ENCODE assay signal across 18 mouse cellular contexts in genomic region chr15:36351693-36352092, GRCm38 (mm10).
DNase-seq lines count a peak whose midpoint lies in the region; ATAC-seq and TF ChIP-seq lines count a peak whose summit lies in the region.
"Had no signal": no experiment of that assay in that cellular context is flagged by ENCODE, and none has a peak within 500 bp of the region (broad histone marks: within the 10 kb centered on the region; RNA-seq: fewer than 3 reads in every experiment).

No protein-coding gene starts in this region.

- no peak for TF ChIP-seq CTCF in kidney, adult 2 months (conservative IDR thresholded peaks at IDR 0.05; ENCODE audit: insufficient read depth, insufficient read length, low read depth, low read length)
- no peak for TF ChIP-seq CTCF in bone marrow macrophage, adult 2 months (IDR thresholded peaks at IDR 0.05; ENCODE audit: low read depth, low read length)

- no peak overlapping the region for H3K9ac ChIP-seq in embryonic facial prominence, embryonic 14.5 days (ENCODE audit: low read depth, low read length)
- no peak overlapping the region for H3K9ac ChIP-seq in kidney, embryonic 16.5 days (replicated peaks; ENCODE audit: low read length)
- H3K9ac ChIP-seq in lung, embryonic 16.5 days (ENCODE audit: low read length): no peak overlapping the region
- H3K9ac ChIP-seq: embryonic facial prominence, embryonic 12.5 days; forebrain, embryonic 12.5 days; hindbrain, embryonic 14.5 days had no signal

- ATAC-seq in embryonic facial prominence, embryonic 14.5 days (ENCODE audit: low read depth): peak; percentile 78; the same call in 1 of the 2 replicates
- ATAC-seq in kidney, embryonic 16.5 days (ENCODE audit: low FRiP score, low TSS enrichment): no peak
- peak; percentile 42 for ATAC-seq in lung, embryonic 16.5 days (ENCODE audit: low read depth)
- no peak for ATAC-seq in inflammation-experienced regulatory T-cells, adult 6 months
- ATAC-seq: forebrain, embryonic 16.5 days had no signal

- DNase-seq in embryonic facial prominence, embryonic 14.5 days (ENCODE audit: low spot score): no peak
- DNase-seq in embryonic facial prominence, embryonic 10.5 days (ENCODE audit: low spot score): no peak
- peak; percentile 26 for DNase-seq in kidney, adult 2 months
- DNase-seq in lung, postnatal 14 days: no peak
- DNase-seq: adrenal gland, postnatal 10 days; cerebellum, postnatal 10 days; embryo, embryonic 11 days; gastrocnemius, postnatal 10 days; heart, postnatal 10 days had no signal

- TF ChIP-seq POLR2A in kidney, adult 2 months (IDR thresholded peaks at IDR 0.05; ENCODE audit: low read depth, low read length): no peak
- no peak for TF ChIP-seq POLR2A in bone marrow macrophage, adult 2 months (IDR thresholded peaks at IDR 0.05; ENCODE audit: borderline replicate concordance, low read depth, low read length)

- H3K4me1 ChIP-seq in embryonic facial prominence, embryonic 14.5 days (ENCODE audit: control insufficient read depth, insufficient read depth, low read length): 0 out of 2 replicates have a peak, but pooled peaks cover 3% of the 10 kb centered on the region
- peaks cover 5% of the 10 kb centered on the region; the same call in 1 of the 2 replicates for H3K4me1 ChIP-seq in embryonic facial prominence, embryonic 10.5 days
- H3K4me1 ChIP-seq in kidney, adult 2 months (ENCODE audit: control insufficient read depth, insufficient read depth, low read length): peaks cover 13% of the 10 kb centered on the region
- peaks cover 6% of the 10 kb centered on the region; the same call in 1 of the 2 replicates for H3K4me1 ChIP-seq in kidney, embryonic 16.5 days (ENCODE audit: insufficient read depth, low read length)
- peaks cover 15% of the 10 kb centered on the region for H3K4me1 ChIP-seq in lung, embryonic 16.5 days (replicated peaks; ENCODE audit: control insufficient read depth, insufficient read depth, low read length)
- H3K4me1 ChIP-seq in bone marrow macrophage, adult 2 months (ENCODE audit: control insufficient read depth, insufficient read depth, low read length): peaks cover 21% of the 10 kb centered on the region
- H3K4me1 ChIP-seq: forebrain, embryonic 12.5 days; hindbrain, embryonic 10.5 days had no signal

- no peaks in the 10 kb centered on the region for H3K9me3 ChIP-seq in embryonic facial prominence, embryonic 14.5 days (ENCODE audit: control insufficient read depth, low read length)
- no peaks in the 10 kb centered on the region for H3K9me3 ChIP-seq in embryonic facial prominence, embryonic 10.5 days
- H3K9me3 ChIP-seq in kidney, embryonic 16.5 days (ENCODE audit: low read length): no peaks in the 10 kb centered on the region
- H3K9me3 ChIP-seq in lung, embryonic 16.5 days (ENCODE audit: control insufficient read depth, low read length): no peaks in the 10 kb centered on the region
- H3K9me3 ChIP-seq: embryonic facial prominence, embryonic 12.5 days; forebrain, embryonic 12.5 days; hindbrain, embryonic 10.5 days had no signal

- H3K27me3 ChIP-seq in embryonic facial prominence, embryonic 14.5 days (replicated peaks; ENCODE audit: control insufficient read depth, insufficient read depth, low read length): no peaks in the 10 kb centered on the region
- no peaks in the 10 kb centered on the region for H3K27me3 ChIP-seq in embryonic facial prominence, embryonic 10.5 days (replicated peaks; ENCODE audit: low read depth, poor library complexity, severe bottlenecking)
- no peaks in the 10 kb centered on the region for H3K27me3 ChIP-seq in kidney, adult 2 months (replicated peaks; ENCODE audit: control insufficient read depth, insufficient read depth, low read length)
- no peaks in the 10 kb centered on the region for H3K27me3 ChIP-seq in kidney, embryonic 16.5 days (ENCODE audit: insufficient read depth, low read length)
- no peaks in the 10 kb centered on the region for H3K27me3 ChIP-seq in lung, embryonic 16.5 days (ENCODE audit: control insufficient read depth, insufficient read depth, low read depth, low read length)
- H3K27me3 ChIP-seq: embryonic facial prominence, embryonic 12.5 days had no signal

- WGBS in embryonic facial prominence, embryonic 14.5 days: 46% methylated on average over 3 of the region's 3 CpGs
- WGBS in embryonic facial prominence, embryonic 10.5 days: 65% methylated on average over 3 of the region's 3 CpGs
- 45% methylated on average over 3 of the region's 3 CpGs for WGBS in kidney, adult 2 months
- WGBS in kidney, embryonic 16.5 days: 46% methylated on average over 3 of the region's 3 CpGs
- 24% methylated on average over 3 of the region's 3 CpGs for WGBS in lung, embryonic 16.5 days

- no peak overlapping the region for H3K4me3 ChIP-seq in embryonic facial prominence, embryonic 14.5 days (ENCODE audit: low read depth, low read length)
- no peak overlapping the region for H3K4me3 ChIP-seq in embryonic facial prominence, embryonic 10.5 days
- H3K4me3 ChIP-seq in kidney, adult 2 months (ENCODE audit: insufficient read depth, low read depth, low read length): no peak overlapping the region
- H3K4me3 ChIP-seq in kidney, embryonic 16.5 days (ENCODE audit: low read length): no peak overlapping the region
- H3K4me3 ChIP-seq in lung, embryonic 16.5 days (ENCODE audit: low read length): no peak overlapping the region
- no peak overlapping the region for H3K4me3 ChIP-seq in bone marrow macrophage, adult 2 months (ENCODE audit: insufficient read depth, low read length)
- H3K4me3 ChIP-seq: embryonic facial prominence, embryonic 12.5 days; forebrain, embryonic 12.5 days; hindbrain, embryonic 10.5 days had no signal

- H3K4me2 ChIP-seq in embryonic facial prominence, embryonic 14.5 days (ENCODE audit: low read depth, low read length): no peak overlapping the region
- H3K4me2 ChIP-seq in kidney, embryonic 16.5 days (replicated peaks; ENCODE audit: low read depth, low read length): no peak overlapping the region
- no peak overlapping the region for H3K4me2 ChIP-seq in lung, embryonic 16.5 days (ENCODE audit: low read depth, low read length)
- H3K4me2 ChIP-seq: embryonic facial prominence, embryonic 12.5 days; forebrain, embryonic 12.5 days; hindbrain, embryonic 14.5 days had no signal

- H3K27ac ChIP-seq in embryonic facial prominence, embryonic 14.5 days (replicated peaks; ENCODE audit: low read depth, low read length): no peak overlapping the region
- no peak overlapping the region for H3K27ac ChIP-seq in embryonic facial prominence, embryonic 10.5 days (replicated peaks)
- H3K27ac ChIP-seq in kidney, adult 2 months (ENCODE audit: insufficient read depth, low read depth, low read length): peak overlapping the region; percentile 35; the same call in 1 of the 2 replicates
- no peak overlapping the region for H3K27ac ChIP-seq in kidney, embryonic 16.5 days (ENCODE audit: low read length)
- H3K27ac ChIP-seq in lung, embryonic 16.5 days (ENCODE audit: low read length): no peak overlapping the region; the same call in 1 of the 2 replicates
- peak overlapping the region; percentile 56 for H3K27ac ChIP-seq in bone marrow macrophage, adult 2 months (ENCODE audit: insufficient read depth, low read depth, low read length)
- H3K27ac ChIP-seq: embryonic facial prominence, embryonic 12.5 days; forebrain, embryonic 12.5 days; hindbrain, embryonic 10.5 days; hindbrain, embryonic 14.5 days had no signal

- H3K36me3 ChIP-seq in embryonic facial prominence, embryonic 14.5 days (ENCODE audit: control insufficient read depth, insufficient read depth, low read length): no peaks in the 10 kb centered on the region
- H3K36me3 ChIP-seq in embryonic facial prominence, embryonic 10.5 days (replicated peaks): no peaks in the 10 kb centered on the region
- no peaks in the 10 kb centered on the region for H3K36me3 ChIP-seq in kidney, adult 2 months (ENCODE audit: control insufficient read depth, insufficient read depth, low read length)
- H3K36me3 ChIP-seq in kidney, embryonic 16.5 days (ENCODE audit: insufficient read depth, low read length): no peaks in the 10 kb centered on the region
- no peaks in the 10 kb centered on the region for H3K36me3 ChIP-seq in lung, embryonic 16.5 days (ENCODE audit: control insufficient read depth, insufficient read depth, low read length)
- H3K36me3 ChIP-seq: embryonic facial prominence, embryonic 12.5 days; forebrain, embryonic 12.5 days; hindbrain, embryonic 10.5 days had no signal

Comparison
In these comparisons a context has a peak if more than half of its experiments do, and no peak if none do; other contexts are left out.
1. H3K27ac ChIP-seq: peak in kidney, adult 2 months (single experiment) and bone marrow macrophage, adult 2 months (single experiment); none in embryonic facial prominence, embryonic 14.5 days (single experiment), embryonic facial prominence, embryonic 10.5 days (single experiment), kidney, embryonic 16.5 days (single experiment) and lung, embryonic 16.5 days (single experiment).
2. ATAC-seq: peak in embryonic facial prominence, embryonic 14.5 days (single experiment) and lung, embryonic 16.5 days (single experiment); none in kidney, embryonic 16.5 days (single experiment) and inflammation-experienced regulatory T-cells, adult 6 months (single experiment).